Mouse (Mus musculus) layer of hippocampus, adult 9-10 months (tissue): Measurements from ENCODE around the gene Pard6b.

Source experiments
- DNase-seq: peaks from one replicate; pipeline ENCODE4 v3.0.0; 2022; ENCODE audit warnings: low spot score

Gene Pard6b

DNA sequence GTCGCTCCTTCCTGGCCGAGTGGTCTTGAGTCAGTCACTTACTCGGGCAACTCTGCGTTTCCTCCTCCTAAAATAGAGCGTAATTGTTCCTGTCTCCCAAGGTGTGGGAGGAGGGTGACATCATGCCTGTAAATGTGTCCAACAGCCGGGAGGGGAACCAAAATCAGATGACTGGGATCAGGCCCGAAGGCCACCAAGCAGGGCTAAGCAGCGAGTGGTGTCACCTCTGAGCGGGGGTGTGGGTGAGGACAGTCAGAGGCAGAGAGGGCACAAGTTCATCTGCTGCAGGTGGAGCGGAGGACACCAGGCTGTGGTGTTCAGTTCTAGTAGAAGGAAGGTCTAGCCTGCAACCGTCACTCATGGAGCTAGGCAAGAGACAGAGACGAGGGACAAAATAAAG, 17.1 kb upstream of the Pard6b start:
- DNase-seq: no peak

DNA sequence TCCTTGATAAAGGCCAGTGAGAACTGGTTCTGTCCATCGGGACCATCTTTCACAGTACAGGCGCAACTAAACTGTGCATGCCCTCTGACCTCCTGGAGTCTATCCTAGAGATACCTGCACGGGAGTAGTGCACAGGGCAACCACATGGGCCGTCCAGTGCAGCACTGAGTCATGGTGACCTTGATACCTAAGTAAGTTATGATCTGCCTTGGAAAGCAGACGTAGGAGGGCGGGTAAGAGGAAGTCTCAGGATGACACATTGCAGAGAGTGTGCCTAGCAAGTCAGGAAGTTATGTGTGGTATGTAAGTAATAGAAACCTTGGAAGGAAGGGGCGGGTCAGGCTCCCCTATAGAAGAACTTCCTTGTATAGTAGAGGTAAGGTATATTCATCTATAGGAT, 15.3 kb upstream of the Pard6b start:
- DNase-seq: no peak

DNA sequence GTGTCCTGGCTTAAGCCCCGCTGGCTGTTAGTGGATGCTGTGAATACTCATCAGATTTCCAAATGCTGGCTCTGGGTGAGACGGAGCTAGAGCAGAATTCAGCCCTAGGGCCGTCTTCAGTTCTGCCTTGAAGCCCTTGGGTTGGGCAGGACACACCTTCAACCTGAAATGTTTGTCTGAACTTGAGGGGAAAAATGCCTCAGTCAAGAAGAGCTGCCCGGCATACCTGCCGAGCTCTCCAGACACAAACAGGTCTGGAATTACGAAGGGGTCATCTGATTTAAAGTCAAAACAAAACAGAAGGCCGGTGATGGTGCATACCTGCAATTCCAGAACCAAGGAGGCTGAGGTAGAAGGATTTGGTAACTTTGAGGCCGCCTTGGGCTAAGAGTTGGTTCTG, 14.0 kb upstream of the Pard6b start:
- no peak for DNase-seq

DNA sequence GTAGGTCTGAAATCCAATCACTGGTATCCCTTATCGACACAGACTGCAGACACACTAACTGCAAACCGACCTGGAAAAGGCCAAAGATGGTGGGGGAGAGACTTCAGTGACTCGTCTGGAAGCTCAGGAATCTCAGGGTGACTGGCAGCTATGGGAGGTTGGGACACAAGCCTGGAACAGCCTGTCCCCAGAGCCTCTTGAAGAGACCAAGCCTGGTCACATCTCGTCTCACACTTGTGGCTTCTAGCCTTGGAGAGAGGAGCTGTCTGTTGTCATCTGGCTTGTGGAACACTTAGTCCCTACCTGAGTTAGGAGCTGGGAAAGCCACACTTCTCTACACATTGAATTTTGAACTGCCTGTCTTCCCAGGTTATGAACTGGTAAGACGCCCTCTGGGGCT, 10.4 kb upstream of the Pard6b start:
- no peak for DNase-seq

DNA sequence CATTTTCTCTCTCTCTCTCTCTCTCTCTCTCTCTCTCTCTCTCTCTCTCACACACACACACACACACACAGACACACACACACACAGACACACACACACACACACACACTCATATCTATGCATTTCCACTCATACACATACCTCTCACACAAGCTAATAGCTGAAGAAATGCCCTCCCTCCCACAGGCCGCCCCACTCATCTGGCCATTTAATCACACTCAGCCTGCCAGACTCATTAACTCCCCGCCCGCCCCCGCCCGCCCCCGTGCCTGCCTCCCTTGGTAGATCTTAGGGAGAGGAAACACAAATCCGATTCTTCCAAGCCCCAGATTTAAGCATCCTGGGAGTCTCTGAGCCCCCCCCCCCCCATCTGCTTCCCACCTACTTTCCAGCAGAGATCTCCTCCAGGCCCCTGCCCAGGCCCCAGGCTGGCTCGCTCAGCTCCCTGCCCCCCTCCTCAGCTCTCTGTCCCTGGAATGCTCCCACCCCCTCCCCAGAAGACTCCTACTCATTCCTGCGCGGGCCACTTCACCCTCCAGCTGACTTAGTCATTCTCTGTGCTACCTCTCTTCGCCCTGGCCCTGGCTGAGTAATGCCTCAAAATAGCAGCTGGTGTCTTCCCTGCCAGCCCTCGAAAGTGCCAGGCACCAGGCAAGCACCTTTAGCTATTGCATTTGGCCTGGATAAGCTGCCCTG, 8.2 kb upstream of the Pard6b start:
- no peak for DNase-seq

DNA sequence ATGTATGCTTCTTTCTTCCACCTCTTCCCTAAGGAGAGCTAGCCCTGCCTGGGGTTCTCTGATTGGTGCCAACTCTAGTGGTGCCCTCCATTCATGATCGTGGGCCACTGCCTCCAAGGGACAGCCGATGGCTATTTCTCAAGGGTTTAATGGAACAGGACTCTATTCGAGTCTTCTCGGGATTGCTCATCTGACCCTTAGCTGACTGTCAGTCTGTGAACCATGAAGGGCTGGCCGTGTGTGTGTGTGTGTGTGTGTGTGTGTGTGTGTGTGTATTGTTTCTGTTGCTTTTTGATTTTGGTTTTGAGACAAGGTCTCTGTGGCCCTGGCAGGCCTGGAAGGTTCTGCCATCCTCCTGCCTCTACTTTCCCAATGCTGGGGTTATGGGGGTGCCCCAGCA, 7.1 kb upstream of the Pard6b start:
- DNase-seq: no peak

DNA sequence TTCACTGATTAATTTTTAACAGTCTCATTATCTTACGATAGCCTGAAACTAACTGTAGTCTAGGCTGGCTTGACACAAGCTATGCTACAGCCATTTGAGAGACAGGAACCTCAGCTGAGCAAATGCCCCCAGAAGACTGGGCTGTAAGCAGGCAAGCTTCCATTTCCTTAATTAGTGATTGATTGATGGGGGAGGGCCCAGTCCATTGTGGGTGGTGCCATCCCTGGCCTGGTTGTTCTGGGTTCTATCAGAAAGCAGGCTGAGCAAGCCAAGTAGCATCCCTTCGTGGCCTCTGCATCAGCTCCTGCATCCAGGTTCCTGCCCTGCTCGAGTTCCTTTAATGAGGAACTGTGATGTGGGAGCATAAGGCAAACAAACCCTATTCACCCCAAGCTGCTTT, 6.3 kb upstream of the Pard6b start:
- no peak for DNase-seq

DNA sequence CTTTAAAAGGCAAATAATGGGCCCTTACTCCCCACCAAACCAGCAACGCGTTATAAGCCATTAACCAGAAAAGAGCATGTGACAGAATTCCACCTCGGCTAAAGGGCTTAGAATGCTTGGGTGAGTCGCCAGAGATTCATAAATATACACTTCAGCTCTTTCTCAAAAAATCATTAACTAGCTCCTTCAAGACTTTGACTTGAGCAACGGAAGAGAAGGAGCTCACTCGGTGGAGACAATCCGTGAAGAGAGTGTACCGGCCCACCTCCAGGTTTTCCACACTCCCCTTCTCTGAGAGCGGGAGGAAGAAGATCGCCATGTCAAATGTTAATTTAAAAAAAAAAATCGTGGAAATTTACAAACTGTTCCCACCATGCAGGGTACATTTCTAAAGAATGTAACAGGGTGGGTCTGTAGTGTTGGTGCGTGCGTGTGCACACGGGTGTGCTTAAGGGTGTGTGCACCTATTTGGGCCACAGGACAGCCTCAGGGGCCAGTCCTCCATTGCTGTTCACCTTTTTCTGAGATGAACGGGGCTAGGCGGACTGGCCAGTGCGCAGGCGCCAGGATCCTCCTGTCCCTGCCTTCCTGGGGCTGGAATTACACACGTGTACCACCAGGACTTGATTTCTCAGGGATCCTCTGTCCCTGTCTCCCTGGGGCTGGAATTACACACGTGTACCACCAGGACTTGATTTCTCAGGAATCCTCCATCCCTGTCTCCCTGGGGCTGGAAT, 3.8 kb upstream of the Pard6b start:
- no peak for DNase-seq

DNA sequence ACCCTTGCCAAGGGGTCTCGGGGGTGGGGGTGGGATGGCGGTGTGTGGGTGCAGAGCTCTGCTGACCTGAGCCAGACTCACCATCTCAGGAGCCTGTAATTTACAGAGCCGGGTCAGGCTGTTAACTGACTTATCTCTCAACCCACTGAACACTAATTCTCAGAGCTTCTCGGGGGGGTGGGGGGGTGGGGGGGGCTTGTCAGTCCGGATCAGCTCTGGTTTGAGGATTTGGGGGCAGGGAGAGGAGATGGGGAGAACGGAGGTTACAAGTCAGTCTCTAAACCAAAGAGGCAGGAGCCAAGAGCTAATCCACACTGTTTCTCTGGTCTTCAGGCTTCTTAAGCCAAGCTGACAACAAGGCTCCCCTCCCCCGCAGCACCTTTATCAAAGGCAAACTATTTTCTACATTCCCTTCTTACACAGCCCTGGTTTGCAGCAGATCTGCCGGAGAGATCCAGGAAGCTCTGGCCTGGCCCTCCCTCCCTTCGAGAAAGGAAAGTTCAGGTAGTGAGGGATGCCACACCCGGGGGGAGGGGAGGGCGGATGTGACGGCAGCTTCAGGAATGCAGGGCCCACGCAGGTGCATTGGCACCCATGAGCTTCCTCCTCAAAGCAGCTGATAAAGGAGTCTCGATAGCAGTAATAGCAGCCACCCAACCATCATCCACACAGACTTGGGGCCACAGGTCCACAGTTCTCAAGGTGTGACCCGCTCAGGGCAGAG, 2.5 kb upstream of the Pard6b start:
- DNase-seq: no peak

DNA sequence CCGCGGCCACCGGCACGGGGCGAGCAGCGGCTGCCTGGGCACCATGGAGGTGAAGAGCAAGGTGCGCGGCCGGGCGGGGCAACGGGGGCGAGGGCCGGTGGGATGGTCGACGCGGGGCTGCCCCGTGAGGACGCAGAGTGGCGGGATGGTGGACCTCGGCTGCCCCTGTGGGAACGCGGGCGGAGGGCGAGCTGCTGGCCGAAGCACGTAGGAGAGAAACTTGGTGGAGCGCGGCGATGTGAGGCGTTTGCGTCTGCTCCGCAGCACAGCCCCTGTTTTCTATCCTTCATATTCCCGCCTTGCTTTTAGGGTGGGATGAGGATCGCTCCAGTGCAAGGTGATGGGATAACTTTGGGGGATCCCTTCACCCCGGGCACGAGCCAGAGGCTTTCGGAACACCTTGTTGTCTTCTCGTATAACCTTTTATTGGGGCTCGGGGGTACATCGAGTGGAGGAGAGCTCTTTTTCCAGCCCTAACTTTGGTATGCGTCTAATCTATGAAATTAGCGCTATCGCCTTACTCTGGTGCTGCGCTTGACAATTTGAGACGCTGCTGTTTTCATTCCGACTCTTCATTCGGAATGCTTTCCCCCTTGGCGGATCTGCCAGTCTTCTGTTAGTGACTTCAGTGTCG, 612 bp downstream of the Pard6b start:
- no peak for DNase-seq

DNA sequence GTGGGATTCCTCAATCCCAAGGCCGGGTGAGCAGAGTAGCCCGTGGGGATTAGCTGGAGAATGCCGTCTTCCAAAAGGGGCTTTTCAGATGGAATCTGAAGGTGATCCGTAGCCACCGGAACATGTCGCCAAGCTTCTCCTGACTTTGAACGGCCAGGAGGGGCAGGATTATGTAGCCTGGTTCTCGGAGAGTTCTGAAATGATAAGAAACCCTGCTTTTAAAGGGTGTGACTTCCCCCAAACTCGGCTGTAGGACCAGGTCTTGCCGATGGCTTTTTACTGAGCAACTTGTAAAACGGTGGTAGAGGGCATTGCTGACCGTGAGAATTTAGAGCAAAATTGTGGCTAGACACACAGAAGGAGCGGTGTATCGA, 1.1 kb downstream of the Pard6b start:
- no peak for DNase-seq

DNA sequence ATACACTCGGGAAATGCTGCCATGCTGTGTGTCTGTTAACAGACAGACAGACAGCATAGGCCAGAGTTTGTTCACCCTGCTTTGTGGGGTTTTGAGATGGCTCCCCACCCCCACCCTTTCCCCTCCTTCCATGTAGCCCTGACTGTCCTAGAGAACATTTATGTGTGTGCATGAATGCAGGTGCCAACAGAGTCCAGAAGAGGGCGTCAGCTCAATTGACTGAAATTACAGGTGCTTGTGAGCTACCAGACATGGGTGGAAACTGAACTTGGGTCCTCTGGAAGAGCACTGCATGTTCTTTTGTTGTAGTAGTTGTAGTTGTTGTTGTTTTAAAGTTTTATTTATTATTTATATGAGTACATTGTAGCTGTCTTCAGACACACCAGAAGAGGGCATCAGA, 2.8 kb downstream of the Pard6b start:
- no peak for DNase-seq

DNA sequence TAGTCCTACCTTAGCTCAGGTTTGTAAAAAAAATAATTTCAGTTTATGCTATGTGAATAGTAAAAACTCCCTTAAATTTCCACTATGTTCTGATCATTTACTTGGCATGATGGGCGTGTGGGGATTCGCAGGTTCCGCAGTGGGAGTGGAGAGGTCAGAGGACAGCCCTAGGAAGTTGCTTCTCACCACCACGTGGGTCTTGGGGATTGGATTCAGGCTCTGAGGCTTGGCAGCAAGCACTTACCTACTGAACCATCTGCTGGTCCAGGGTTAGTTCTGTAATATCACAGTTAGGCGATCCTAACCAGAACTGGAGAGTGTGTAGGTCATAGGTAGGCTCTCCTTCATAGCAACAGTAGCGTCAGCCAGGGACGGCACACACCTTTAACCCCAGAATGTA, 3.4 kb downstream of the Pard6b start:
- DNase-seq: no peak

DNA sequence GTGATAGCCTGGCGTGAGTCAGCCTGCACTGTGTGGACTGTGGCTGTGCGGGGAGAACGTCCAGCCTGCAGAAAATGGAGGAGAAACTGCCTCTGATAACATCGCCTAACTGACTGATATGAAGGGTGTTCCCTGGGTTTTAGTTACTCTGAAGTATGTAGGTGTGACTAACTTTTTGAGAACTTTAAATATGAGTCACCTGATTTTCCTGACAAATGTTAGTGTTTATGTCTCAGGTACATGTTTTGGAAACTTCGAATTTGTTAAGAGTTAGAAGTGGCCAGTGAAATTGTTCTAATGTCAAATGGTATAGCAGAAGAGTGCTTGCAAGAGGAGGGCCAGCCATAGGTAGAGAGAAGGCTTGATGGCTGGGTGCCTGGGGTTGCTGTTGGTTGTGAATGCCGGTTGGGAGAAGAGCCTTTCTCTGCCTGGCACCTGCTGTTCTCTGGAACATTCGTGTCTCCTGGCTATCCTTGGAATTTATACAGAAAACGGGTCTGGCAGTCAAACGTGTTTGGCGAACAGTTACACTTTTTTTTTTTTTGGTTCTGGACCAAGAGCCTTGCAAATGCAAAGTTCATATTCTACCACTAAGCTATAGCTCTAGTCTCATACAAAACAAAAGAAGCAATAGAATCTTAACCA, 4.9 kb downstream of the Pard6b start:
- DNase-seq: no peak

DNA sequence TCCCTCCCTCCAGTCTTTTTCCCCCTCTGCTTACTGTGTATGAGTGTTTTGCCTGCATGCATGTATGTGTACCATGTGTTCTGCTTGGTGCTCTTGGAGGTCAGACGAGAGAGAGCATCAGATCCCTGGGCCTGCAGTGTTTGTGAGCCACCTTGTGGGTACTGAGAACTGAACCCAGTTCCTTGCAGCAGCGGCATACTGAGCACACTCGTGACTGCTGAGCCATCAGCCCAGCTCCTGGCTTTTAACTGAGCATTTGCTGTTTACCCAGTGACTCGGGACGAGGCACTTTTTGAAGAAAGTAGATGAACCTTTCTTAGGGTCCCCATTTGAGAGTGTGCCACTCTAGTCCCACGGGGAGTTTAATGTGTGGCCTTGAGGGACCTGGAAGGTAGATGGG, 5.5 kb downstream of the Pard6b start:
- DNase-seq: no peak

DNA sequence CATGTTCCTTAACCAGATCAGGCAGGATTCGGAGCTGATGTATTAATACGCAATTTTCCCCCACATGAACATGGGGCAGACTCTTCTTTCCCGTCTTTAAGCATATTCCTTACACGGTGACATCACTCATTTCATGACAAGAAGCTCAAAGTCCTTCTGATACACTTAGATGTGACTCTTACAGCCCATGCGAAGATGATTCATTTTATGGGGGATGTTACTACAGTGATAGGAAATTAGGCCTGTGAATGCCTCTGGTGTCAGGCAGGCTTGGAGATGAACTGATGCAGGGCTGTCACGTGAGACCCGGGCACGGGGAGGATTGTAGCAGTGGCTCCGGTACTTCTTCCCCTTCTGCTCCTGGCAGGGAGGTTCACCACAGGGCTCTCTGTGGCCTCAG, 6.0 kb downstream of the Pard6b start:
- DNase-seq: no peak

DNA sequence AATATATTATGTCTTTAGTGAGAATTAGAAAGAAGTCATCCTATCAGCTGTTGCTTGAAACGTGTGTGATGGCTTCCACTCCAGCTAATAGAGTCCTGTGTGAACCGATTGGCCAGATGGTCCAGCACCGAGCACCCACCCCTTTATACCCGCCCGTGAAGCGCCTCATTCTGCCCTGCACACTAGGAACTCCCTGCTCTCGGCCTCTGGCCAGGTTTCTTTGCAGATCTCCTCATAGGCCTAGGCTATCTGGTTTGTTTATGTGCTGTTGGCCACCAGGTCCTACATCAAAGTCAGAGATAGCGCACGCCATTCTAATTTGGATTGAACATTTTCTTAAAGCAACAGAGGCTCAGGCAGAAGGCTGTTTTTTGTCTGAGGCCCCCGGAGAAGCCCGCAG, 10.8 kb downstream of the Pard6b start:
- no peak for DNase-seq

DNA sequence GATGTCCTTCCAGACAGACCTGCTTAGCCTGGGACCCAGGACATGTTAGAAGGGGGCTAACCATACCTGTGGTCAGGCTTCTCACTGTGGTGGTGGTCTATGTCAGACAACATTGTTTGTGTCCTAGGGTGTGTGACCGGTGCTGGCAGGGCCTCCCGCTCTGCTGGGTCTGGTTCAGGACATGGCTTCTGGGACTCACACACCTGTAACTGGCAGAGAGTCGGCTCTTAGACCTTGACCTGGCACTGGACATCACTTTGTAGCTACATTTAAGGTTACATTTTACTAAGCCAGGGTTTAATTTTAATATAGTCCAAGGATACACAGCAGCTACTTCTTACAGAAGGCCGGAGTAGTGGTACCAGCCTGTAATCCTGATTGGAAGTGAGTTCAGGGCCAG, 12.3 kb downstream of the Pard6b start:
- DNase-seq: no peak

DNA sequence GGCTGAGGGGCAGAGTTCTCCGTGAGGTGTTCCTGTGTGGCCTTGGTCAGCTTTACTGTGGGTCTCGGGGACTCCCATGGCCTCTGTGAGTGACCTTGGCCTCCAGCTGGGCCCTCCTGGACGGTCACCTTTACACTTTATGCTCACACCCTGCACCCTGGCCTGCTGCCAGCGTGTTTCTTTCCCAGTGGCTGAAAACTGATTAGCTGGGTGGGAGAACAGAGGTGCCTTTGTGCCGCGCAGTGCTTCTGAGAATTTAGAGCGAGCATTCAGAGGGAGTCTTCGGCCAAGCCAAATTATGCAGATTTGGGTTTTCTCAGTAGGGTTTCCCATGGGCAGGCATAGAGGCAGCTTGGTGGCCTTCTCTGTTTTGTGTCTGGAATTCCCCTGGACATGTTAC, 14.3 kb downstream of the Pard6b start:
- no peak for DNase-seq

DNA sequence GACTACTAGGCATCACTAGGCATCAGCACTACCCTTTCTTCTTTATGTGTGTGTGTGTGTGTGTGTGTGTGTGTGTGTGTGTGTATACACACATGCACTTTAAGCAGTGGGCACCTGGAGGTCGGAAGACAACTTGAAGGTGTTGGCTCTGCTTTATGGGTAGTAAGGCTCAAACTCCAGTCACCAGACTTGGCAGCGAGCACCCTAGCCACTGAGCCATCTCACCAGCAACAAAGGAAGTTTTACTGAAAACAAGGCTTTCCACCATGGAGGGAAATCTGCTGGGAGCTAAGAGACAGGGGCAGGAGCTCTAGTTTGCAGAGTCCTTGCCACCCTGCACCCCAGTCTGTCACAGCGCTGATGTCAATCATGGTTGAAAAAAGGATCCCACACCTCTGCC, 15.7 kb downstream of the Pard6b start:
- no peak for DNase-seq

DNA sequence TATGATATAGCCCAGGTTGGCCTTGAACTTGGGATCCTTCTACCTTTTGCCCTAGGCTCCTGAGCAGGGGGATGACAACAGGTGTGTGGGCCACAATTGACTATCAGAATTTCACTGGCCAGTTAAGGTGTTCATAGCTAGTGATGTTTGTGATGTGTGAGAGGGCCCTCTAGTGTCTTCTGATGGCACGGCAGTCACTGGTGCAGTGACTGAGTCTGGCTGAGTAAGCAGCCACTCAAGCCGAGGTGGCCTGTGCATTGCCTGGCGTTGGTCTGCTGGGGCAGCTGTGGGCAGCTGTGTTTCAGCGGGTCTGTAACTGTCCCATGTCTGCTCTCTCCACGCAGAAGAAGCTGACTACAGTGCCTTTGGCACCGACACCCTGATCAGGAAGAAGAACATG, 17.2 kb downstream of the Pard6b start:
- DNase-seq: no peak

DNA sequence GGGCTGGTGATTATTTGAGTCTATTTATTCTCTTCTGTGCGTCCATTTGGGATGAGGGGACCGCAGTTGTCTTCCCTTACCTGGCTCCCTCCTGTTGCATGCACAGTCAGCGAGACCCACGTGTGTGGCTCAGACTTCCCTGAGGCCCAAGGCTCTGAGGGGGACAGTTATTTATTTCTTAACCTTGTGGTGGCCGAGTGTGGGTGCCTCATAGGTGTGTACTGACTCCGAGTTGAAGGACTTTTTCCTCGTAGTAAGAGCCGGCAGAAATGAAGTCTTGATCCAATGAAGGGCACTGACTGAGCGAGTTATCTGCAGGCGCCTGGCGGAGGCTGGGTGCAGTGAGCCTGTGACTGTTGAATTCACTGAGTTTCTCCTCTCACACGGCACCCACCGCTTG, 19.2 kb downstream of the Pard6b start:
- DNase-seq: no peak

DNA sequence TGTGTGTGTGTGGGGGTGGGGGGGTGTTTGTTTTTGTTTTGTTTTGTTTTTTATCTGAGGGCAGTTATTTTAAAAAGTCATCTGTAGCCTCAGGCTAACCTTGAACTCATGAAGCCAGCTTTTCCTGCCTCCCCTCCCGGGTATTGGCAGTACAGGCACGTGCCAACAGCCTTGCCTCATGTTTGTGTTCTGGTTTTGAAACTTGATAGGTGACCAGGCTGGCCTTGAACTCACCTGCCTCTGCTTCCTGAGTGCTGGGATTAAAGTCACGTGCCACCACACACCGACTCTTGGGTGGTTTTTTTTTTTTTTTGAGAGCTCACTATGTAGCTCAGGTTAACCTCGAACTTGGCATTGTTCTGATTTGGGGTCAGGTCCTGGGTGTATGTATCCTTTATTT, 21.0 kb downstream of the Pard6b start:
- DNase-seq: no peak
